Mouse (Mus musculus) liver, adult 2 months (tissue): ENCODE results near the gene Iqgap3. TPM values are rescaled to one million over a fixed set of nuclear protein-coding genes. Genes with fewer than 3 reads are reported as not detected.

ENCODE experiments used
- DNase-seq: peaks from one replicate; pipeline ENCODE4 v3.0.0-alpha.2; 2011; ENCODE audit warnings: low read depth, low spot score; ENCODE audit errors: extremely low read depth
- H3K27ac ChIP-seq: fragments of 200-500 bp; replicated peaks from 2 replicates; pipeline ENCODE4 v1.5.1; 2012; ENCODE audit warnings: low read depth, mild to moderate bottlenecking, control low read depth, inconsistent platforms, low read length; ENCODE audit not compliant: insufficient read depth
- H3K27me3 ChIP-seq: fragments of 200-500 bp; 2 replicates; pipeline ENCODE4 v1.6.1; 2012; ENCODE audit warnings: mild to moderate bottlenecking, moderate library complexity, low read length, inconsistent platforms; ENCODE audit not compliant: control insufficient read depth, insufficient read depth
- H3K36me3 ChIP-seq: fragments of 200-500 bp; 2 replicates; pipeline ENCODE4 v1.6.1; 2012; ENCODE audit warnings: low read length, inconsistent platforms; ENCODE audit not compliant: control insufficient read depth, insufficient read depth
- H3K4me1 ChIP-seq: fragments of 200-500 bp; 2 replicates; pipeline ENCODE4 v1.6.1; 2011; ENCODE audit warnings: low read length; ENCODE audit not compliant: control insufficient read depth, insufficient read depth
- H3K4me3 ChIP-seq: fragments of 200-500 bp; 2 replicates; pipeline ENCODE4 v1.5.1; 2011; ENCODE audit warnings: low read depth, mild to moderate bottlenecking, control low read depth, low read length, moderate library complexity; ENCODE audit not compliant: insufficient read depth
- H3K79me2 ChIP-seq: fragments of 200-500 bp; 2 replicates; pipeline ENCODE4 v1.6.1; 2012; ENCODE audit warnings: inconsistent platforms, mild to moderate bottlenecking, low read length, moderate library complexity; ENCODE audit not compliant: control insufficient read depth, insufficient read depth
- H3K9ac ChIP-seq: fragments of 200-500 bp; 2 replicates; pipeline ENCODE4 v1.6.1; 2012; ENCODE audit warnings: low read depth, mild to moderate bottlenecking, control low read depth, inconsistent platforms, low read length
- CTCF ChIP-seq: fragments of 200-500 bp; IDR thresholded peaks from 2 replicates; pipeline ENCODE4 v1.5.1; 2011; ENCODE audit warnings: low read depth, low read length, control low read depth
- POLR2A ChIP-seq: fragments of 200-500 bp; IDR thresholded peaks from 2 replicates; pipeline ENCODE4 v1.6.1; 2011; ENCODE audit warnings: low read length, control low read depth; ENCODE audit not compliant: insufficient read depth; ENCODE audit errors: extremely low read depth
- WGBS: fragments of 180-500 bp; shearing (Covaris S2); methylation state at CpG from one replicate; pipeline ENCODE4 v1.1.7; 2018; 5-methylcytosine and 5-hydroxymethylcytosine counted together
- polyA plus RNA-seq: library from polyadenylated mRNA; depleted of rRNA; stranded (reverse); fragments of >200 nt; gene quantifications from 2 replicates; pipeline ENCODE4 v1.2.3, GENCODE M21; 2012
- total RNA-seq: library from RNA; depleted of rRNA; stranded (reverse); fragments of >200 nt; gene quantifications from 2 replicates; pipeline ENCODE4 v1.2.3, GENCODE M21; 2014

Iqgap3 gene
- total and polyA plus RNA-seq, 2 experiments = 0.16 to 0.18 TPM

DNA sequence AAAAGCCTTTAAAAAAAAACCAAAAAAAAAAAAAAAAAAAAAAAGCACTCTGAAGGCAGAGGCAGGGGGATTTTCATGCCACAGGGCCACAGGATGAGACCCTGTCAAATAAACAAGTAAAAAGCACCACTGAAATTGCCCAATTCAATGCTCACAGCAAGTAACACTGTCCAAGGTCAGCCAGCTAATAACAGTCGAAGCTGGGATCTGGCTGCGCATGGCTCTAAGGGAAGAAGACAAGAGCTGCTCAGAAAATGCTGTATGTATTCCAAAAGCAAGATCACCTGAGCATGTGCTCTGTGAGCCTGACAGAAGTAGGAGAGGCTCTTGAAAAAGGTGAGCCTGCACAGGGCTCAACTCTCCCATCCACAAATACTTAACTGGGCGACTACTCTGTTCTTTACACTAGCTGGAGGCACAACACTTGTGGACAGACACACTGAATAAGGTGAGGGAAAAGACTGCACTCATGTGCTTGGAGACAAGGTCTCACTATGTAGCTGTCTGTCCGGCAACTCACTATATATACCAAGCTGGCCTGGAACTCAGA lies 55.2 kb downstream of the Iqgap3 start:
- H3K36me3 ChIP-seq = no peaks in the 10 kb centered on the region
- no peaks in the 10 kb centered on the region for H3K79me2 ChIP-seq
- DNase-seq = peak; percentile 82
- TF ChIP-seq CTCF = no peak
- no peak for TF ChIP-seq POLR2A
- WGBS = 49% methylated on average over 4 of the region's 4 CpGs
- peaks cover 21% of the 10 kb centered on the region for H3K4me1 ChIP-seq
- H3K27me3 ChIP-seq = no peaks in the 10 kb centered on the region
- no peak overlapping the region for H3K9ac ChIP-seq
- peak overlapping the region; percentile 53 for H3K27ac ChIP-seq
- H3K4me3 ChIP-seq = no peak overlapping the region

DNA sequence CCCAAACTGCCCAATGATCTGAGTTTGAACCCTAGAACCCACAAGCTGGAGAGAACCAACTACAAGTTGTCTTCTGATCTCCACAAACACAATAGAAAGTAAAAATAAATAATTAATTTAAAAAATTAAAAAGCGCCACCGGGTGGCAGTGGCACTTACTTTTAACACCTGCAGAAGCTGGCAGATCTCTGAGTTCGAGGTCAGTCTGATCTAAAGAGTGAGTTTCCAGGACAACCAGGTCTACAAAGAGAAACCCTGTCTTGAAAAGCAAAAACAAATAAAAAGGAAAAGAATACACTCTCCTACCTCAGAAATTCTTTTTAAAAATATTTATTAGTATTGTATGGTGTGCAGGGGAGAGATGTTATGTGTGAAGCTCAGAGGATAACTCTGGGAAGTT lies 56.0 kb downstream of the Iqgap3 start:
- TF ChIP-seq CTCF (no peak), POLR2A (no peak)
- DNase-seq = peak; percentile 51
- H3K4me3 ChIP-seq = peak overlapping the region; percentile 34
- peak overlapping the region; percentile 57; the same call in 1 of the 2 replicates for H3K9ac ChIP-seq
- H3K27me3 ChIP-seq = no peaks in the 10 kb centered on the region
- H3K4me1 ChIP-seq = peaks cover 21% of the 10 kb centered on the region
- peak overlapping the region; percentile 78 for H3K27ac ChIP-seq
- H3K79me2 ChIP-seq = peaks cover 5% of the 10 kb centered on the region; the same call in 1 of the 2 replicates
- H3K36me3 ChIP-seq = no peaks in the 10 kb centered on the region
- WGBS = 4% methylated on average over 3 of the region's 3 CpGs

DNA sequence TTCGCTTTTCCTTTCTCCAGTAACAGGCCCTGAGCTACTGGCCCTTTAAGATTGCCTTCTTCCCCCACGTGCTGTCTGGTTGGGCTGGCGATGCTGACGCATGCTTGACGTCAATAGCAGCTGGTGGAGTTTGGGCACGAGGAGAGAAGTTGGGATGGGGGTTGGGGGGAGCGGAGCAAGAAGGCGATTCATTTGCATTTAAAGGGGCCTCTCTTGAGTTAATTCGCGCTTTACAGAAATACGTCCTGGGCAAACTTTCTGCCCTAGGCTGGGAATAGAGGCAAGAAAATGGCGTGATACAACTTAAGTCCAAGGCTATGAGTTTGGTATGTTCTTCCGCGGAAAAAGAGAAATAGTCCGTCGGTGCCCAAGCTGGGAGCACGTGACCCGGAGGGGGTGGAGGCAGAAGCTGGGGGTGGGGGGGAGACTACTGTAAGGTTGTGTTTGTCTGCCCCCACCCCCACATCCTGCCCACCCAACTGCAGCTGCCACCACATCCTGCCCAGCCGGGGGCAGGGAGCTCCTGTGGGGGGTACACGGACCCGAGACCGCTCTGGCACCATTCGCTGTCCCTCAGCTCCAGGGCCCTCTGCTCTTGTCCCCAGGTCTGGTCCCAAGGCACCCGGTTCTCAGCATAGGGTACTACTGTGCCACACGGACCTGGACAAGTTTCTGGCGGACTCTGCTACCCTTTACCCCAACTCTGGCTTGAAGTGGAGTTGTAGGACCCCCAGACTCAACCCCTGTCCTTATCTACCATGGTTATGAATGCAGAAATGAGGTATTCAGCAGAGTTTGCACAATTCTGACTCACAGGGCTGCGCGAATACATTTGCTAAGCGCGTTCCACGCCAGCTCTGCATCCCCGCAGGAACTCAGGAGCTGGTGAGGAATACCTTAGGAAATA lies 56.8 kb downstream of the Iqgap3 start:
- Histone ChIP-seq H3K27me3 (no peaks in the 10 kb centered on the region), H3K4me1 (peaks cover 21% of the 10 kb centered on the region), H3K79me2 (peaks cover 12% of the 10 kb centered on the region; the same call in 1 of the 2 replicates), H3K4me3 (peak overlapping the region; percentile 89), H3K36me3 (no peaks in the 10 kb centered on the region), H3K9ac (peak overlapping the region; percentile 93), H3K27ac (peak overlapping the region; percentile 100)
- DNase-seq = peak; percentile 94
- under 1% methylated on average over 32 of the region's 32 CpGs for WGBS
- TF ChIP-seq CTCF (no peak), POLR2A (0 out of 2 replicates have a peak, but pooled peaks have one; percentile 45)

DNA sequence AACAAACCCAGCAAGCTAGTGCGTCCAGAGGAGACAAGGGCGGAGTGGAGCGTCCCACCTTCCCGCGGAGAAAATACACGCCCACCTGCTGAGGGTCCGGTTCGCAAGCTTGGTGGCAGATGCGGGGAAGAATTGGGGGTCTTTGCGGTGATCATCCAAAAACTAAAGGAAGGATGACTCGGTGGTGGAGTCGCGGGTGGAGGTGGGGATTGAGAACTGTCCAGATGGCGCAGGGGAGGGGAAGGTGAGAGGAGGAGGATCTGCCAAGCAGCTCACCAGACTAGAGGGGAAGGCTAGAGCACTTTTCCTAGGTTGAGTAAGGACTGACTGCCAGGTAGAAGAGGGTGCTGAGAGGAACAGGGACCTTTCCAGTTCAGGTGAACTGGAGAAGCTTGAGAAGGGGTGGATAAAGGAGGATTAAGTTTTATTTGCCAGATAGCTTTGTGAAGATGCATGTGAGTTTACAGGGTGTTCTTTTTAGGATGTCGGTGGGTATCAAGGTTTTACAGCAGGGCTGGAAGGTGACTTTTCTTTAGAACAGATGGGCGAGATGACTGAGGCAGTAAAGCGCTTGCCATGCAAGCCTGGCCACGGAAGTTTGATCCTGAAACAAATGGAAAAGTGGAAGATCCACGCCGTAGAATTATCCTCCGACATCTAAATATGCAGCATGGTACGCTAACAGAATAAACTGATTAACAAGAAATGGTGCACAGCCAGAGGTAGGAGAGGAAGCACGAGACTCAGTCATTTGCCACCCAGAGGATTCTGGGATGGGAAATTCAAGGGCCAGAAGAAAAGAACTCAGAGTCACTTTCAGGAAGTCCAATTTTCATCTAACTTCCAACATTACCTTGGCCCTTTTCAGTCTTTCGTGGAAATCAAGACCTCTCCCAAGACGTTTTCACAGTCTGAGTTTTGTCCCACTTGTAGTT lies 57.7 kb downstream of the Iqgap3 start:
- no peaks in the 10 kb centered on the region for H3K27me3 ChIP-seq
- peak overlapping the region; percentile 93 for H3K9ac ChIP-seq
- 33% methylated on average over 25 of the region's 25 CpGs for WGBS
- TF ChIP-seq CTCF = no peak
- TF ChIP-seq POLR2A = no peak
- H3K27ac ChIP-seq = peak overlapping the region; percentile 100
- peak; percentile 45 for DNase-seq
- H3K79me2 ChIP-seq = peaks cover 20% of the 10 kb centered on the region; the same call in 1 of the 2 replicates
- peak overlapping the region; percentile 89 for H3K4me3 ChIP-seq
- no peaks in the 10 kb centered on the region for H3K36me3 ChIP-seq
- H3K4me1 ChIP-seq = peaks cover 27% of the 10 kb centered on the region

DNA sequence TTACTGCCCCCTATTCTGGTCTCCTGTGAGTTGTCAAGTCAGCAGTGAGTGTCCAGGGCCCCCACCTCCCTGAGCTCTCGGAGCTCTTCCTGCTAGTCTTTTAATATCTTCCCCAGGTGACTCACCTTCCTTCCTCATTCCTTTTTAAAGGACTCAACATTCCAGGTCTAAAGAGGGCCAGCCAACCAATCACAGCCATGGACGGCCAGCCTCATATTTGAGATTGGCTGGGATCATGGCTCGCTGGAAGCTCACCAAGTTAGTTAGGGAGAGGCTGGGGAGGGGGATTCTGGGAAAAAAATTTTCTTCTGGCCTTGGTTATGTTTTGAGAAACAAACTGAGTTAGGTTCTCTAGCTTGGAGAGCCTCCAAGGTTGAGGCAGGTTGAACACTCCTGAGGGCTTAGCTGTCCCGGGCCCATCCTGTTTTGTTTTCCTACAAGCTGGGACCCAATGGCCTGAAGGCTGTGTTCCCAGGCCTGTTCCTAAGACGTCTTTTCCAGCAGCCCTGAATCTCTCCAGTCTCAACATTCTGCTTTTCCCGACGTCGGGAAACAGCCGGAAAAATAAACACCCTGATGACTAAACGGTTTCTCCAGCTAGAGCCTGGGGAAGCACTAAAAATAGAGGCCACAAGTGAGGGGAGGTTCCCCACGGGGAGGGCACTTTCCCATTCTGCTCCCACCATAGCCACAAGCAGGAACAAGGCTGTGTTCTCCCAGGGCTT lies 58.6 kb downstream of the Iqgap3 start:
- Histone ChIP-seq H3K4me1 (peaks cover 34% of the 10 kb centered on the region), H3K27ac (peak overlapping the region; percentile 93), H3K4me3 (no peak overlapping the region), H3K79me2 (peaks cover 27% of the 10 kb centered on the region), H3K27me3 (no peaks in the 10 kb centered on the region), H3K36me3 (no peaks in the 10 kb centered on the region), H3K9ac (no peak overlapping the region)
- 54% methylated on average over 11 of the region's 11 CpGs for WGBS
- no peak for DNase-seq
- TF ChIP-seq POLR2A (no peak), CTCF (no peak)
